Mouse (Mus musculus) erythroblast, embryonic 14.5 days (primary cell): ENCODE data around the gene Pnpla2.

Experiments
- GATA1 ChIP-seq: IDR thresholded peaks from 2 replicates; pipeline ENCODE4 v1.6.1; 2012; ENCODE audit warnings: low read length, inconsistent platforms, mixed read lengths
- TAL1 ChIP-seq: IDR thresholded peaks from 3 replicates; pipeline ENCODE4 v1.6.1; 2012; ENCODE audit warnings: low read length, inconsistent platforms, mixed read lengths

- TF ChIP-seq TAL1: no peak
- TF ChIP-seq GATA1: no peak
Measured at GRCm38 (mm10) chr7:141441460-141441859, 13.5 kb upstream of the Pnpla2 start.
